Mouse (Mus musculus): ENCODE measurements around the gene Tspear. TPM values are rescaled to one million over a fixed set of nuclear protein-coding genes. Genes with fewer than 3 reads are reported as not detected.

Gene Tspear
- polyA plus RNA-seq, 1 experiment = 1.2 TPM

- Histone ChIP-seq H3K36me3 (ENCODE audit: control insufficient read depth, insufficient read depth, low read length, poor library complexity, severe bottlenecking) (no peaks in the 10 kb centered on the region), H3K27ac (ENCODE audit: insufficient read depth, low read length) (no peak overlapping the region), H3K27me3 (ENCODE audit: control insufficient read depth, insufficient read depth, low read length, poor library complexity, severe bottlenecking) (no peaks in the 10 kb centered on the region), H3K4me3 (ENCODE audit: low read depth, low read length) (no peak overlapping the region), H3K9me3 (replicated peaks; ENCODE audit: control insufficient read depth, insufficient read depth, low read length, poor library complexity, severe bottlenecking) (no peaks in the 10 kb centered on the region), H3K4me1 (ENCODE audit: control insufficient read depth, insufficient read depth, low read length) (no peaks in the 10 kb centered on the region), H3K9ac (ENCODE audit: low read depth, poor library complexity, severe bottlenecking) (no peak overlapping the region)
- TF ChIP-seq EP300 (IDR thresholded peaks at IDR 0.05; ENCODE audit: insufficient read depth, low read depth, low read length) (no peak), POLR2A (IDR thresholded peaks at IDR 0.05; ENCODE audit: insufficient read depth, low read length) (no peak), CTCF (IDR thresholded peaks at IDR 0.05; ENCODE audit: low read depth, low read length) (no peak)
Measured at GRCm38 (mm10) chr10:77869651-77870050, 183.3 kb downstream of the Tspear start.

GRCm38 (mm10) chr10:77878985-77879384, 192.6 kb downstream of the Tspear start:
- H3K9me3 ChIP-seq (replicated peaks; ENCODE audit: control insufficient read depth, insufficient read depth, low read length, poor library complexity, severe bottlenecking) = no peaks in the 10 kb centered on the region
- no peak overlapping the region for H3K4me3 ChIP-seq (ENCODE audit: low read depth, low read length)
- TF ChIP-seq EP300 (IDR thresholded peaks at IDR 0.05; ENCODE audit: insufficient read depth, low read depth, low read length) = no peak
- TF ChIP-seq CTCF (IDR thresholded peaks at IDR 0.05; ENCODE audit: low read depth, low read length) = peak; percentile 70
- TF ChIP-seq POLR2A (IDR thresholded peaks at IDR 0.05; ENCODE audit: insufficient read depth, low read length) = no peak
- no peaks in the 10 kb centered on the region for H3K36me3 ChIP-seq (ENCODE audit: control insufficient read depth, insufficient read depth, low read length, poor library complexity, severe bottlenecking)
- H3K4me1 ChIP-seq (ENCODE audit: control insufficient read depth, insufficient read depth, low read length) = no peaks in the 10 kb centered on the region
- no peaks in the 10 kb centered on the region for H3K27me3 ChIP-seq (ENCODE audit: control insufficient read depth, insufficient read depth, low read length, poor library complexity, severe bottlenecking)
- no peak overlapping the region for H3K27ac ChIP-seq (ENCODE audit: insufficient read depth, low read length)
- H3K9ac ChIP-seq (ENCODE audit: low read depth, poor library complexity, severe bottlenecking) = no peak overlapping the region

- Histone ChIP-seq H3K36me3 (ENCODE audit: control insufficient read depth, insufficient read depth, low read length, poor library complexity, severe bottlenecking) (no peaks in the 10 kb centered on the region), H3K9me3 (replicated peaks; ENCODE audit: control insufficient read depth, insufficient read depth, low read length, poor library complexity, severe bottlenecking) (no peaks in the 10 kb centered on the region), H3K9ac (ENCODE audit: low read depth, poor library complexity, severe bottlenecking) (no peak overlapping the region), H3K27me3 (ENCODE audit: control insufficient read depth, insufficient read depth, low read length, poor library complexity, severe bottlenecking) (no peaks in the 10 kb centered on the region), H3K4me3 (ENCODE audit: low read depth, low read length) (no peak overlapping the region), H3K4me1 (ENCODE audit: control insufficient read depth, insufficient read depth, low read length) (no peaks in the 10 kb centered on the region), H3K27ac (ENCODE audit: insufficient read depth, low read length) (no peak overlapping the region)
- TF ChIP-seq CTCF (IDR thresholded peaks at IDR 0.05; ENCODE audit: low read depth, low read length) = no peak
- TF ChIP-seq EP300 (IDR thresholded peaks at IDR 0.05; ENCODE audit: insufficient read depth, low read depth, low read length) = no peak
- TF ChIP-seq POLR2A (IDR thresholded peaks at IDR 0.05; ENCODE audit: insufficient read depth, low read length) = no peak
Measured at GRCm38 (mm10) chr10:77880305-77880704, 193.9 kb downstream of the Tspear start.

- Histone ChIP-seq H3K27ac (ENCODE audit: insufficient read depth, low read length) (no peak overlapping the region), H3K4me3 (ENCODE audit: low read depth, low read length) (no peak overlapping the region), H3K9me3 (replicated peaks; ENCODE audit: control insufficient read depth, insufficient read depth, low read length, poor library complexity, severe bottlenecking) (no peaks in the 10 kb centered on the region), H3K4me1 (ENCODE audit: control insufficient read depth, insufficient read depth, low read length) (no peaks in the 10 kb centered on the region), H3K9ac (ENCODE audit: low read depth, poor library complexity, severe bottlenecking) (no peak overlapping the region), H3K36me3 (ENCODE audit: control insufficient read depth, insufficient read depth, low read length, poor library complexity, severe bottlenecking) (no peaks in the 10 kb centered on the region), H3K27me3 (ENCODE audit: control insufficient read depth, insufficient read depth, low read length, poor library complexity, severe bottlenecking) (no peaks in the 10 kb centered on the region)
- TF ChIP-seq CTCF (IDR thresholded peaks at IDR 0.05; ENCODE audit: low read depth, low read length) (peak; percentile 29), POLR2A (IDR thresholded peaks at IDR 0.05; ENCODE audit: insufficient read depth, low read length) (no peak), EP300 (IDR thresholded peaks at IDR 0.05; ENCODE audit: insufficient read depth, low read depth, low read length) (no peak)
Measured at GRCm38 (mm10) chr10:77882553-77882952, 196.2 kb downstream of the Tspear start.

- TF ChIP-seq CTCF (IDR thresholded peaks at IDR 0.05; ENCODE audit: low read depth, low read length) (no peak), POLR2A (IDR thresholded peaks at IDR 0.05; ENCODE audit: insufficient read depth, low read length) (no peak), EP300 (IDR thresholded peaks at IDR 0.05; ENCODE audit: insufficient read depth, low read depth, low read length) (no peak)
- H3K36me3 ChIP-seq (ENCODE audit: control insufficient read depth, insufficient read depth, low read length, poor library complexity, severe bottlenecking) = no peaks in the 10 kb centered on the region
- H3K9me3 ChIP-seq (replicated peaks; ENCODE audit: control insufficient read depth, insufficient read depth, low read length, poor library complexity, severe bottlenecking) = no peaks in the 10 kb centered on the region
- H3K27me3 ChIP-seq (ENCODE audit: control insufficient read depth, insufficient read depth, low read length, poor library complexity, severe bottlenecking) = no peaks in the 10 kb centered on the region
- H3K4me1 ChIP-seq (ENCODE audit: control insufficient read depth, insufficient read depth, low read length) = no peaks in the 10 kb centered on the region
- H3K27ac ChIP-seq (ENCODE audit: insufficient read depth, low read length) = no peak overlapping the region
- no peak overlapping the region for H3K9ac ChIP-seq (ENCODE audit: low read depth, poor library complexity, severe bottlenecking)
- no peak overlapping the region for H3K4me3 ChIP-seq (ENCODE audit: low read depth, low read length)
Measured at GRCm38 (mm10) chr10:77886007-77886747, 199.8 kb downstream of the Tspear start.

GRCm38 (mm10) chr10:77890987-77891565, 204.7 kb downstream of the Tspear start:
- Histone ChIP-seq H3K27ac (ENCODE audit: insufficient read depth, low read length) (no peak overlapping the region), H3K4me1 (ENCODE audit: control insufficient read depth, insufficient read depth, low read length) (no peaks in the 10 kb centered on the region), H3K4me3 (ENCODE audit: low read depth, low read length) (no peak overlapping the region), H3K9ac (ENCODE audit: low read depth, poor library complexity, severe bottlenecking) (no peak overlapping the region), H3K36me3 (ENCODE audit: control insufficient read depth, insufficient read depth, low read length, poor library complexity, severe bottlenecking) (no peaks in the 10 kb centered on the region), H3K27me3 (ENCODE audit: control insufficient read depth, insufficient read depth, low read length, poor library complexity, severe bottlenecking) (no peaks in the 10 kb centered on the region), H3K9me3 (replicated peaks; ENCODE audit: control insufficient read depth, insufficient read depth, low read length, poor library complexity, severe bottlenecking) (no peaks in the 10 kb centered on the region)
- TF ChIP-seq POLR2A (IDR thresholded peaks at IDR 0.05; ENCODE audit: insufficient read depth, low read length) (no peak), CTCF (IDR thresholded peaks at IDR 0.05; ENCODE audit: low read depth, low read length) (no peak), EP300 (IDR thresholded peaks at IDR 0.05; ENCODE audit: insufficient read depth, low read depth, low read length) (no peak)

All from ES-Bruce4 (cell line).